Mouse (Mus musculus): ENCODE results near the gene Nudcd2.
A peak's percentile ranks its signal among the peaks of the same experiment; 100 is the strongest.
"Not testable (repeated sequence)": the region's sequence is repeated elsewhere in the genome, so short reads cannot be mapped to it uniquely, and the experiment has no call there.

The Nudcd2 gene

DNA sequence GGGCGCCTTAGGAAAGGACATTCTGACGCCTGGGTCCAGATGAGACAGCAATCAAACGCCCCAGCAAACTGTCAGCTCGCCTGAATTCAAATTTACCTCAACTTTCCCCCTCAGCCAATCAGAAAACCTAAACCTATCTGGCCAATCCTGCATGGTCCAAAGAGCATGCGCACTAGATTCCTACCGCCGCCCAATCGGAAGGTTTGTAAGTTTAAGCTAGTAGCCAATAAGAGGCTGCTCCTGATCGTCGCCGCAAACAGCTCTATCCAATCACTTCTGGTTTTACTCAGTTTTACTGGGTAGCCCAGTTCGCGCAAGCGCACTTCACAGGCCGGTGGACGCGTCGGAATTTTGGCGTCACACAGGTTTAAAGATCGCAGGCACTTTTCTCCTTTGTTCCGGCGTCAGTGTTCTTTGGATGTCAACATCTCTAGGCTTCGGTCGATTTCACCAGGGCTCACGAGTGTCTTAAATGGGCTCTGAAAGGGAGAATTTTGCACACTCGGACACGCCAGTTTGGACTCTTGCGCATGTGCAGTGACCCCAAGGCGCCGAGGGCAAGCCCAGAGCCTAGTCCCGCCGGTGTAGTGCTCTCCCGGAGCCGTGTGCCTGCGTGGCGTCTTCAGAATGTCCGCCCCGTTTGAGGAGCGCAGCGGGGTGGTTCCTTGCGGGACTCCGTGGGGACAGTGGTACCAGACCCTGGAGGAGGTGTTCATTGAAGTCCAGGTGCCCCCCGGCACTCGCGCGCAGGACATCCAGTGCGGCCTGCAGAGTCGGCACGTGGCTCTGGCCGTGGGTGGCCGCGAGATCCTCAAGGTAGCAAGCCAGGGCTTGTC lies at the start of gene Nudcd2, which contains the start of gene Hmmr:
Nudcd2 (plus strand) TSS at position 329 of the 836 bp plus-strand sequence.
Hmmr (minus strand) TSS at position 84 of the 836 bp plus-strand sequence.
- DNase-seq (ENCODE audit: extremely low spot score): peak; percentile 90

DNA sequence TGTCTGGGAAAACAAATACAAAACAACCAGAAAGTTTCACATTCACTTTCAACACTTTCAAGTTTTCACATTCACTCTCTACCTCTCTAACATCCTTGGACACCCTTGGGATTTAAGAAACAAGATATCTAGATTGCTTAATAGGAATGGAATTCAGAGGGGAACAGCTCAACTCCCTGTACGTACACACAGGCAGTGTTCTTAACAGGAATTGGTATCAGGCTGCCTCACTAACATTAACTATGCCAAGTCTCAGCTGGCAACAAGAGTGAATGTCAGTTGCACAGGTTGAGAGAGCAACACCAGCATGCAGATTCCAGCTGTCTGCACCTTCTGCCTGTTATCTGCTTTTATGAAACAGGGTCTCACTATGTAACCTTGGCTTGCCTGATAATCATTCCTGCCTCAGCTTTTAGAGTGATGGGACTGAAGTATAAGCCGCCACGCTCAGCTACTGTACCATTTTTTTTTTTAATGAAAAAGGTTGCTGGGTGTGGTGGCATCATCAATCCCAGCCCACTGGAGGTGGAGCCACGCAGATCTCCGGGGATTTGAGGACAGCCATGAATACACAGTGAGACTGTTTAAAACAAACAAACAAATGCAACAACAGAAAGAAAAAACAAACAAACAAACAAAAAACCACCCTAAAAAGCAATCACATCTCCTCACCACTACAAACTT lies 42.9 kb upstream of the Nudcd2 start:
- DNase-seq (ENCODE audit: extremely low spot score): no peak

DNA sequence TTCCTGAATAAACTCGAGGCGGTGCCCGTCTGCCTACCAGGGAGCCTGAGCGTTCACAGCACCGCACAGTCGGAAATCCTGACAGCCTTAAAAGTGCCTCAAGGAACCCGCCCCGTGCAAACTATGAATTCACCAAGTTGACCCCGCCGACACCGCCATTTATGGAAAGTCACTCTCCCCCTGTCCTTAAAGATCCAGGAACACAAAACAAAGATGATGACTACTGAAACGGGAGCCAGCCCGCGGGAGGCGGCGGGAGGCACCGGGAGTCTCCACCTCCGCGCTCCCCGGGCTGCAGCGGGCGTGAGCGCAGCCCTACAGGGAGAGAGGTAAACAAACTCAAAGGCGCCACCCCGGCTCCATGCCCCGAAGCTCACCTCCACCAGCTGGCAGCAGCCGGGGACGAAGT lies 41.4 kb upstream of the Nudcd2 start:
- no peak for DNase-seq (ENCODE audit: extremely low spot score)

DNA sequence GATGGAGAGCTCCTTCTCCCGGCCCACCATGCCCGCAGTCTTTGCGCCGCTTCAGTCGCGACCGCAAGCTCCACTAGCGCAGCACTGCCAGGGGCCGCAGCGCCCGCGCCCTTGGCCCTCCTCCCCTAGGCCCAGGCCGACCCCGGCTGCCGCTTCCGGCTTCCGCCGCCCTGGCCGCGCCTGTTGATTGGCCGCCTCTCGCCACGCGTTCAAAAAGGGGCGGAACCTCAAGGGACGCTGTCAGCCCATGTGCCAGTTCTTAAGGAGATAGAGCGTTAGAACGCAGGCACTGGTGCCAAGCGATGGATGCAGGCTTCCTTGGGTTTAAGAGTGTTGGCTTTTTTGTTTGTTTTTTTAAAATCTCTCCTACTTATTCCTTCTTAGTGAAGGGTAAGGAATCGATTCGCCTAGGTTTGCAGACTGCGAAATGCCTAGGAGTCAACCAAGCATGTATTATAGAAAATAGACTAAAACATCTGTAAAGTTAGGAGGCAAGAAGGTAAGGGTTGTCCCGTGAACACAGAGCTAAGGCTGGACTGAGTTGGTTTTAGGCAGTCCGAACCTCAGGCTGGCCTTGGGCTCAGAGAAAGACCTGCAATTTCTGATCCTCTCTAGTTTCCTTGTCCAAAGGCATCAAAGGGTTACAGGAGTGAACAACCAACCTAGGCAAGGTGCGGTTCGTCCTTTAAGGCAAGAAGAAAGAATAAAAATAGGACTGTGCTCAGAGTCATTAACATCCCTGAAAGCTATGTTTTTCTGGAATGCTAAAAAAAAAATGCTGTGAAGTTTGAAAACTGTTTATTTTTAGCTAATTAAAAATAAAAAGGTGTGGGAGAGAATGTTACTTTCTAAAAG lies 40.7 kb upstream of the Nudcd2 start:
- DNase-seq (ENCODE audit: extremely low spot score): peak; percentile 93

DNA sequence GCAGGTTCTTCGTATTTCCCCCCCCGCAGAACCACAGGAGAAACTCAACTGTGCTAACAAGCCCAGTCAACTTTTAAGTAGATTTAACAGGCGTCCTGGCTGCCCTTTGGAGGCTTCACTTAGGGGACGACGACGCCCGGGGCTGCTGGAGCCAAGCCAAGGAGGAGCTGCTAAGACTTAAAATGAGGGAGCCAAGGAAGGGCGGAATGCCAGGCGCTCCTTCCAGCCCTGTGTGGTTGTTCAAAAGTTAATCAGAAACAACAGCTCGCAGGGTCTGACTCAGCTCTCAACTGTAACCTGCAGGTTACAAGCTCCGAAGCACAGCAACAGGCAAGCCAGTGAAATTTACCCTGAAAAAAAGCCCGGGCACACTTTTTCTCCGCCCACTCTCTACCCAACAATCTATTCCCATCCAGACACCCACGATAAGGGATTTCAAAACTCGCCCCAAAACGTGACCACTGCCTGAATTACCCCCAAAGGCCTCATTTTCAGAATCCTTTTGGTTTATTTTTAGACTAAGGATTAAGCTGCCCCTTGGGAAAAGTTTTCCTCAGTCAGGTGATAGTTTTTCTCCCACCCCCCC lies 40.0 kb upstream of the Nudcd2 start:
- peak; percentile 59 for DNase-seq (ENCODE audit: extremely low spot score)

DNA sequence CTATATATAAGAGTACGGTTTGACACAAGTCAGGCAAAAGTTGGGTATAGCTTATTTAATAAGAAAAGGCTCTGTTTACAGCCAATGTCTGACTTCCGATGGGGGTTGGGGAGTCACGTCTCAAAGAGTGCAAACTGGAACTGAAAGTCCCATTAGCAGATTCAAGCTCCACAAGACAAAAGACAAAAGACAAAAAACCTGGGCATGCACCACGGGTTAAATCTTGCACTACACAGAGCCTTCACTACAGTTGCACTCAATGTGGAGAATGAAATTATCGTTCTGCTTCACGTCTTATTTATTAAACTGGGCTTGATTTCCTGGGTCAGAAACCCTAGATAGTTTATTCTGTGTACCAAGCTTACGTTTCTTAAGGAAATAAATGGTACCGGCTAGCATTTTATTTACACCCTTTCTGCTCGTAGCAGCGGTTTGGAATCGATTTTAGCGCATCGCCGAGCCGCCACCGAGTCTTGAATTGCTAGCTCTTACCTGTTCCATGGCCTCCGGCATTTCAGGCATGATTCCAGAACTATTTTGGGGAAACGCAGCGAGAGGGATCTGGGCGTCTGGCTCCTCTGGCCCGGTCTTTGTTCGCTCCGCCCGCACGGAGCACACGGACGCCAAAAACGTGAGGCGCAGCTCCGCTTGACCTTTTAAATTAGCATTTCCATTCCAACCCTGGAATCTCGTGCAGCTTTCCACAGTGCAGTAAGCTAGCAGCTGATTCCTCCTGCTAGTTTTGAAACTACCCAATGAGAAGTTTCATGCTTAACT lies 39.0 kb upstream of the Nudcd2 start:
- DNase-seq (ENCODE audit: extremely low spot score): peak; percentile 79

DNA sequence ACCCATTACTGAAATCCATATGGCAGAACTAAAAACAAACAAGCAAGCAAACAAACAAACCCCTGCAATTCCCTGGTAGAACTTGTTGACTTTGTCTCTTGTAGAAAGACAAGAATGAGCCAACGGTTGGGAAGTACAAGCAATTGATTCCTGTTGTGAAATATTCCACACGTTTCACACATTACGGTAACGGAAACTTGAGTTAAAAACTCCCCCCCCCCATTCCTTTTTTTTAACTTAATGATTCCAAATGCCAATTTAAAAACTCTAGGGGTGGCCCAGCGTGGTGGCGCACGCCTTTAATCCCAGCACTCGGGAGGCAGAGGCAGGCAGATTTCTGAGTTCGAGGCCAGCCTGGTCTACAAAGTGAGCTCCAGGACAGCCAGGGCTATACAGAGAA lies 38.4 kb upstream of the Nudcd2 start, which contains the start of gene Mat2b:
Mat2b (minus strand) TSS at position 101 of the 400 bp plus-strand sequence.
- no peak for DNase-seq (ENCODE audit: extremely low spot score)

DNA sequence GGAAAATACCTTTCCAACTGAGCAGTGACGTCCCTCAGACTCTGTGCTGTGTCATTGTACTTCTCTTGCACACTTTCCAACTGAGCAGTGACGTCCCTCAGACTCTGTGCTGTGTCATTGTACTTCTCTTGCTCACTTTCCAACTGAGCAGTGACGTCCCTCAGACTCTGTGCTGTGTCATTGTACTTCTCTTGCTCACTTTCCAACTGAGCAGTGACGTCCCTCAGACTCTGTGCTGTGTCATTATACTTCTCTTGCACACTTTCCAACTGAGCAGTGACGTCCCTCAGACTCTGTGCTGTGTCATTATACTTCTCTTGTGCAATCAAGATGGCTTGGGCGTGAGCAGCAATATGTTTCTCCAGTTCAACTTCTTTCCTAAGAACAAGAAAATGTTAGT lies 23.6 kb upstream of the Nudcd2 start:
- not testable (repeated sequence) for DNase-seq (ENCODE audit: extremely low spot score)

DNA sequence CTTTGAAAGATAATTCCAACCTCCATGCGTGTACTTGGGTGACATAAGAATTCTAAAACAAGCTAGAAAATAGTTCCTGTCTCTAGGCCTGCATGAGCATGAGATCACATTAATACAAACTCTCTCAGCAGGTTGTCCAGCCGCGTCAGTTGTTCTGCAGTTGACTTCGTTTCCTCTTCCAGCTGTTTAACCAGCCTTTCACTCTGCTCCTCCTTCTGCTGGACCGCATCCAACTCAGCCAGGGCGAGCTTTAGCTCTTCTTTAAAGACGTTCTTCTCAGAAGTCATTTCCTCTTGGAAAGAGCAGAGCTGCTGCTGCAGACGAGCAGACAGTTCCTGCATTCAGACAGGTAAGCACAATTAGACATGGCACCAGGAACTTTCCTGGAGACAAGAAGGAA lies 19.6 kb upstream of the Nudcd2 start:
- no peak for DNase-seq (ENCODE audit: extremely low spot score)

DNA sequence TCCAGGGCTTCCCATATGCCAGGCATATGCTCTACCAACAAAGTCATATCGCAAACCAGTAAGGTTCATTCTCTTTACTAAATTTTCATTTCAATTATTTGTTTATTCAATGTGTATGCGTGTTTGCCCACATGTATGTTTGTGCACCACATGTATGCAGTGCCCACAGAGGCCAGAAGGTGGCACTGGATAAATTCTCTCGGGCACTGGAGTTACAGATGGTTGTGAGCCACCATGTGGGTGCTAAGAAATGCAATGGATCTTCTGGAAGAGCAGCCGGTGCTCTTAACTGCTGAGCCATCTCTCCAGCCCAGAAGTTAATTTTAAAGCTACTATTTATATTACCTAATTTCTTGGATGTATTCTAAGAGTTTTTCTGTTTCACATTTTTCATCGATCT lies 17.9 kb upstream of the Nudcd2 start:
- DNase-seq (ENCODE audit: extremely low spot score): no peak

DNA sequence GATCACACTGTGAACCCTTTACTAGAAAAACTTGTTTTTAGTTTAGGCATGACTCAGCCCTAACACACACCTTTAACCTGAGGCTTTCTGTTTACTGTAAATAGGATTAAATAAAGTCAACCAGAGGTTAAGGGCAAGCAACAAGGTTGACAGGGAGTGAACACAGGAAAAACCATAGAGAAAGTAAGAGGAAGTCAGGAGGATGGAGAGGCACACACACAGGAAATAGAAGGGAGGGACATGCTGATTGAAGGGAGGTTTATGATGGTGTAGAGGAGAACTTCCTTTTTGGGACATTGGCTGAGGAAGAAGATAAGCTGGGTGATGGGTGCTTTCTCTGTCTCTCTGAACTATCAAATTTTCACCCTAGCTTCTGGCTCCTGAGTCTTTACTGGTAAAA lies 15.1 kb upstream of the Nudcd2 start:
- DNase-seq (ENCODE audit: extremely low spot score): no peak

DNA sequence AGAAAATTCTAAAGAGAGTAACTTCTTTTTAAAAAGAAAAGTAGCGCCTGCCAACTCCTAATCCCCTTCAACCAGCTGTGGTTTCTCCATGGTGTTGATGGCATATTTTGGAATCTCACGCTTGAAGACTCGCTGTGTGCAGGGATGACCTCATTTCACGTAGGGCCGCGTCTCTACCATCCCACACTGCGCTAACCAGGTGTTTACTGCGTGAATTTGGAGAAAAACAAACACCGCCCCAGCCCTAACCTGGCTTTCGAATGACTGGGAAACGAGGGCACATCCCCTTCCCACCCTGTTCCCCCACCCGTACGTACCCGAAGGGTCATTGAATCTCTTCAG lies 499 bp upstream of the Nudcd2 start:
- no peak for DNase-seq (ENCODE audit: extremely low spot score)

DNA sequence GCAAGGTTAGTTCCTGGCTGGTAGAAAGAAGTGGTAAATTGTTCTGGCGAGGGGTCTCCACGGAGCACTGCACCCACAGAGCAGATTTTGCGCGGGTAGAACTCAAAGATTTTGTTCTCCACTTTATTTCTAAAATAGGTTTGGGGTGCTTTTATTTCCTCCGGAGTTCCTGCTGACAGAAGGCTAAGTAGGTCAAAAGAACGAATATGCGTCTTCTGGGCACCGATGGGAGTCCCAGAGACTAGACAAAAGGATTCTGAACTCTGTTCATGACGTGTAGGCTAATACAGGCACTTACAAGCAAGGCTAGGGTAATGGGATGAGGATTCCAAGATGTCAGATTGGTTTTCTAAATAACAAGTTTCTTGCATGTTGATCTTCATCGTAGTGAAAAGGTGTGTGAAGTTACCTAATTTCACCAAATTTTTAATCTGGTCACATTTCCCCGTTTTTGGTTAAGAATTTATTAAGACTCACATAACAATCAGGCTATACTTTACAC lies 835 bp downstream of the Nudcd2 start:
- no peak for DNase-seq (ENCODE audit: extremely low spot score)

DNA sequence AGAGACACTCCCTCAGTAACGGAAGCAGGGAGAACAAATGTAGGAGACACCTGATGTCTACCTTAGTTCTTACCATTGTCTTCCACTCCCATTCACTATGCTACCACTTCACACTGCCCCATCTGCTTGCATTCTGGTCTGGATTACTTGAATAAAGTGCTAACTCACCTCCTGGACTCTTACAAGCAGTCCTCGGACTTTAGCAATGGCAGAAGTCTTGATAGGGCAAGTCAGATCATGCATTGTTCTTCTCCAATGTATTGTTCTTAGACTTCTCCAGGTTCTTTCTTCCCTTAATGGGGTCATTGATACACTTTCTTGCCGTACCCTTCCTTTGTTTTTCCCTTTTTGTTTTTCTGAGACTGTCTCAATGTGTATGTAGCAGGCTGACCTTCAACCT lies 3.9 kb downstream of the Nudcd2 start:
- no peak for DNase-seq (ENCODE audit: extremely low spot score)

DNA sequence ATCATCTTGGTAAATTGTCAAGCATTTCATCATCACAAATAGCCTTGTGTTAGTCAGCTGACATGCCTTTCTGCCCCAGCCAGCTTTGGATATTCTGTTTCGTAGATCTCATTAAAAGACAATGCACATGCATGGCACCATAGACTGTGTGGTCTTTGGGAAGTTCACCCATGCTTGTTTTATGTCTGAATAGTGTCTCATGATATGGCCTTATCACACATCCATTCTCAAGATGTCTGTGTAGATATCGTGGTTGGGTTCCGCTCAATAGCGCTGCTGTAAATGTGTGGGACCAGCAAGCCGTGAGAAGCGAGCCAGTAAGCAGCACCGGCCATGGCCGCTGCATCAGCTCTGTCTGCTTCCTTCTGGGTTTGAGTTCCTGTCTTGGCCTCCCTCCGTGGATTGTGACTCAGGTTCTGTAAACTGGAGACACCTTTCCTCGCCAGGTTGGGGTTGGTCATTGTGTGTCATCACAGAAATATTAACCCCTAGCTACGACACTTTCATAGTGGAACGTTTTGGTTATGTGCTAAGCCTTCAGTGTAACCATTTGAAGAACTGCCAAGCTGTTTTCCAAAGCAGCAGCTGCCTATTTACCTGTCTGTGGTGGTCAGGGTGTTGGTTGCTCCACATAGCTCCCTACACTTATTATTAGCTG lies 8.3 kb downstream of the Nudcd2 start:
- DNase-seq (ENCODE audit: extremely low spot score): no peak

DNA sequence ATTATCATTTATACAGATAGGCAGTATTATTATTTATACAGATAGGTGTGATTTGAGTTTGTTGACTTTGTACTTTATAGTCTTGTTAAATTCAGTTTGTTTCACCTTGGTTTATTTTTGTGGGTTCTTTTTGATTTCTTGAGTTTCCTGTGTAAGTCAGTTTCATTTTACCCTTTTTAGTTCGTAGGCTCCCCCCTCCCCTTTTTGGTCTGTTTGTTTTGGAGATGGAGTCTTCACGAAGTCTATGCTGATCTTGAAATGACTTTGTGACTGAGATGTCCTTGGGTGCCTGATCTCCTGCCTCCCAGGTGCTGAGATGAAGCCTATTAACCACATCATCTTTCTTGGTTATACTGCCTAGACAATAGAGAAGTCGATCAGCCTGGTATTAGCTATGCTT lies 10.9 kb downstream of the Nudcd2 start:
- no peak for DNase-seq (ENCODE audit: extremely low spot score)

DNA sequence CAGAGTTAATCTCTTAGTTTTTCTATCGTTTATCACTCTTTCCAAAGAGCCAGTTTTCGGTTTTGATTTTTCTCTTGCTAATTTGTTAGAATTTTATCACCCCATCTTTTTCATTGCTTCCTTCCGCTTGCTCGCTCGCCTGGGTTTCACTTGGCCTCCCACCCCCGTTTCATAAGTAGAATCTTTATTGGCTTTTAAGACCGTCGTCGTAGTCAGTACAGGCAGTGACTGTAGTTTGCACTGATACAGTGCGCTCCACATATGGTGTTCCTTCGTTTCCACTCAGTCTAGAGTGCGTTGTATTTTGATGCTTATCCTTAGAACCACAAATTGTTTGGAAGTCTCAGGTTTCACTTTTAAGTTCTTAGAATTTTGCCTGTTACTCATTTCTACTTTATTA lies 12.9 kb downstream of the Nudcd2 start:
- no peak for DNase-seq (ENCODE audit: extremely low spot score)

DNA sequence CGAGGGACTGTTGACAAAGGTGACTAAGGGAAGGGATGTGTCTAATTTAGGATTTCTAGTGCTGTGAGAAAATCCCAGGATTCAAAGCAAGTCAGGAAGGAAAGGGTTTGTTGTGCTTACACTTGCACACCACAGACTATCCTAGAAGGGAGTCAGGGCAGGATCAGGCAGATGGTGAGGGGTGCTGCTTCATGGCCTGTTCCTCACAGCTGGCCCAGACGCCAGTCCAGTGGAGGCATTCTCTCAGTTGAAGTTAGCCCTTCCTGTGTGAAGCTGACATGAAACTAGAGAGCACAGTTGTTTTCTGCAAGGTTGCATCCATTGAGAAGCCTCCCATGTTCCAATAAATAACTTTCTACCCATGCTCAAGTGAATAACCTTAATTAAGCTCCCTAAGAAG lies 14.2 kb downstream of the Nudcd2 start:
- no peak for DNase-seq (ENCODE audit: extremely low spot score)

DNA sequence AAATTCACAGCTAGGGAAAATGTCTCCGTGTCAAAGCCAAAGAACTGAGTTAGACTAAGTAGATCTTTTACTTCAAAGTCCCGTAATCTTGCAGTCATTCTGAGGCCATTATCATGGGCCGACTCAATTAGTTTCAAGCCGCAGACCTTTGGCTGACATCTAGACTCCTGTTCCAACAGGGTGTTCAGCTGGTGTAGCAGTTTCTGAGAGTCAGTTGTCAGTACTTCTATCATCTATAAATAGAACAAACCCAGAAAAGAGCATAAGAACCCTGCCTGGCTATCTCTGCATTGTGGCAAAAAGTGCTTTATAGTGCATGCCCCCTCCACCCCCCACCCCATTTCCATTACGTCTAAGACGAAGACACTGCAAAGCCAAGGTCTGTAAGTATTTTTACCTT lies 20.4 kb downstream of the Nudcd2 start:
- no peak for DNase-seq (ENCODE audit: extremely low spot score)

DNA sequence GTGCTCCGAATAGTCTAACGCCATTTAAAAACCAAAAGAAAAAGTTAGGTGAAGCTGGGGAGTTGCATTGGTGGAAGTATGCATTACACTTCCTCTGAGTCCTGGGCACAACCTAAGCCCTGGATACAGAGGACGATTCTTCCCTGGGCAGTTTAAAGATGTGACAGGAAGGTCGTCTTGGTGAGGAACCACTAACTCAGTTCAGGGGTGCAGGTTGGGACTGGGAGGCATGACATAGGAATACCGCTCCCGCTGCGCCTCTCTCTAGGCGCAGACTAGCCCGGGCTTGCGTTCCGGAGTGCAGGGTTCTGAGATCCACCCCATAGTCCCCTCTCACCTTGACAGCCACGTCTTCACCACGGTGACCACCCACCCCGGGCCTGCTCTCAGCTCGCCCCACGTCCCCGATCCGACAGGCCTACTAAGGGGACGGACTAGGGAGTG lies 21.2 kb downstream of the Nudcd2 start:
- DNase-seq (ENCODE audit: extremely low spot score): no peak
